Mouse (Mus musculus) small intestine, adult 2 months (tissue): ENCODE results near the gene Mllt10.

Source experiments
- CTCF ChIP-seq: fragments of 200-500 bp; IDR thresholded peaks from 2 replicates; pipeline ENCODE4 v1.5.1; 2012; ENCODE audit warnings: low read depth, mild to moderate bottlenecking, control low read depth, inconsistent platforms, low read length, moderate library complexity, mixed read lengths; ENCODE audit not compliant: insufficient replicate concordance, insufficient read length; ENCODE audit errors: extremely low read depth
- POLR2A ChIP-seq: fragments of 200-500 bp; IDR thresholded peaks from 2 replicates; pipeline ENCODE4 v1.6.1; 2012; ENCODE audit warnings: low read depth, mild to moderate bottlenecking, control low read depth, inconsistent platforms, low read length, moderate library complexity

GRCm38 (mm10) chr2:18228486-18229062 lies 173.5 kb downstream of the Mllt10 start:
- TF ChIP-seq POLR2A, result no peak
- no peak for TF ChIP-seq CTCF
